33 mouse cellular contexts compared by ENCODE assay signal in the genomic region with DNA sequence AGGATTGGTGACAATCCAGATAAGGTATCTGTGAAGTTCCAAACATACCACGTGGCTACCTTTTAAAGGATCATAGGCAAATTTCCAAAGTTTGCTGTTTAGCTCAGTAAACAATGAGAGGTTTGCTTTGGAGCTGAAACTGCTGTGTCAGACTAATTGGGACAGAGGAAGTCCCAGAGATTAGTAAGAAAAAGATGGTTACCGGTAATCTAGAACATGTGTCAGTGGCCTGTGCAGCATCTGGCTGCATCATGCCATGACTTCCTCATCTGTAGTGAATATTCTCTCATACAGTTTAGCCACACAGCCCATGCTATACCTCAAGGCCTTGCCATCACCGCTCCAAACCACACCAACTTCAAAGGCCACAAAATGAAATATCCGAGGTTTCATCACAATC. TPM values are rescaled to one million over a fixed set of nuclear protein-coding genes. Genes with fewer than 3 reads are reported as not detected.
DNase-seq lines count a peak whose midpoint lies in the region; ATAC-seq lines count a peak whose summit lies in the region.
"Had no signal": no experiment of that assay in that cellular context is flagged by ENCODE, and none has a peak within 500 bp of the region (broad histone marks: within the 10 kb centered on the region; RNA-seq: fewer than 3 reads in every experiment).

No protein-coding gene starts in this region.

- peak; percentile 6 for DNase-seq in embryonic facial prominence, embryonic 14.5 days (ENCODE audit: low spot score)
- DNase-seq in embryonic facial prominence, embryonic 10.5 days (ENCODE audit: low spot score), result no peak
- DNase-seq in spleen, postnatal 36 days (ENCODE audit: low spot score in 2 of 2), result peak; percentile 16 to 42
- DNase-seq in spleen, postnatal 14 days (ENCODE audit: low spot score in 2 of 2), result no peak
- DNase-seq in splenic B cell, adult 2 months (ENCODE audit: low read depth, low spot score), result peak; percentile 27
- DNase-seq in retina, postnatal 1 day, result no peak
- DNase-seq in layer of hippocampus, adult 9-11 months, result no peak
- DNase-seq: adrenal gland, adult 8-10 months; cerebellum, adult 2 months; kidney, adult 11 months; kidney, postnatal 4 days; lung, adult 18-20 months; lung, postnatal 10 days; midbrain, embryonic 14.5 days; right cerebral cortex, adult 18-20 months; right cerebral cortex, postnatal 4 days; thymus, postnatal 14 days had no signal

- H3K27me3 ChIP-seq in embryonic facial prominence, embryonic 14.5 days (replicated peaks; ENCODE audit: control insufficient read depth, insufficient read depth, low read length), result no peaks in the 10 kb centered on the region
- H3K27me3 ChIP-seq in embryonic facial prominence, embryonic 10.5 days (replicated peaks; ENCODE audit: low read depth, poor library complexity, severe bottlenecking), result no peaks in the 10 kb centered on the region
- H3K27me3 ChIP-seq in splenic B cell, adult 2 months (ENCODE audit: control insufficient read depth, insufficient read depth, low read length, poor library complexity, severe bottlenecking), result no peaks in the 10 kb centered on the region
- H3K27me3 ChIP-seq: forebrain, embryonic 12.5 days; kidney, embryonic 15.5 days; limb, embryonic 15.5 days; neural tube, embryonic 12.5 days had no signal

- no peak overlapping the region for H3K9ac ChIP-seq in embryonic facial prominence, embryonic 14.5 days (ENCODE audit: low read depth, low read length)
- H3K9ac ChIP-seq: forebrain, embryonic 12.5 days; kidney, embryonic 15.5 days; limb, embryonic 15.5 days; neural tube, embryonic 12.5 days had no signal

- H3K4me1 ChIP-seq in embryonic facial prominence, embryonic 14.5 days (ENCODE audit: control insufficient read depth, insufficient read depth, low read length), result no peaks in the 10 kb centered on the region
- H3K4me1 ChIP-seq in embryonic facial prominence, embryonic 10.5 days, result no peaks in the 10 kb centered on the region
- H3K4me1 ChIP-seq: forebrain, embryonic 12.5 days; heart, embryonic 10.5 days; kidney, embryonic 15.5 days; limb, embryonic 15.5 days; neural tube, embryonic 12.5 days had no signal

- WGBS in embryonic facial prominence, embryonic 14.5 days, result 54% methylated on average over 4 of the region's 4 CpGs
- WGBS in embryonic facial prominence, embryonic 10.5 days, result 83% methylated on average over 4 of the region's 4 CpGs
- 23% methylated on average over 4 of the region's 4 CpGs for WGBS in macrophage (ENCODE audit: missing documents)

- no peak overlapping the region for H3K27ac ChIP-seq in embryonic facial prominence, embryonic 14.5 days (replicated peaks; ENCODE audit: low read depth, low read length)
- no peak overlapping the region for H3K27ac ChIP-seq in embryonic facial prominence, embryonic 10.5 days (replicated peaks)
- H3K27ac ChIP-seq in macrophage, result peak overlapping the region; percentile 82; the same call in 1 of the 2 replicates
- H3K27ac ChIP-seq: forebrain, embryonic 12.5 days; heart, embryonic 10.5 days; kidney, embryonic 15.5 days; left cerebral cortex, adult 2 months; limb, embryonic 15.5 days; neural tube, embryonic 12.5 days had no signal

- H3K36me3 ChIP-seq in embryonic facial prominence, embryonic 14.5 days (ENCODE audit: control insufficient read depth, insufficient read depth, low read length), result no peaks in the 10 kb centered on the region
- H3K36me3 ChIP-seq in embryonic facial prominence, embryonic 10.5 days (replicated peaks), result no peaks in the 10 kb centered on the region
- H3K36me3 ChIP-seq in macrophage (ENCODE audit: inconsistent target), result peaks cover 32% of the 10 kb centered on the region
- H3K36me3 ChIP-seq in splenic B cell, adult 2 months (ENCODE audit: control insufficient read depth, insufficient read depth, low read length, poor library complexity, severe bottlenecking), result peaks cover 9% of the 10 kb centered on the region
- H3K36me3 ChIP-seq: forebrain, embryonic 12.5 days; heart, embryonic 10.5 days; kidney, embryonic 15.5 days; limb, embryonic 15.5 days; neural tube, embryonic 12.5 days had no signal

- no peaks in the 10 kb centered on the region for H3K9me3 ChIP-seq in embryonic facial prominence, embryonic 14.5 days (ENCODE audit: control insufficient read depth, low read length)
- no peaks in the 10 kb centered on the region for H3K9me3 ChIP-seq in embryonic facial prominence, embryonic 10.5 days
- H3K9me3 ChIP-seq: forebrain, embryonic 12.5 days; heart, embryonic 10.5 days; kidney, embryonic 15.5 days; limb, embryonic 15.5 days; neural tube, embryonic 12.5 days had no signal

- no peak overlapping the region for H3K4me3 ChIP-seq in embryonic facial prominence, embryonic 14.5 days (ENCODE audit: low read depth, low read length)
- H3K4me3 ChIP-seq in embryonic facial prominence, embryonic 10.5 days, result no peak overlapping the region
- H3K4me3 ChIP-seq in macrophage (ENCODE audit: inconsistent target), result peak overlapping the region; percentile 56; the same call in 1 of the 2 replicates
- H3K4me3 ChIP-seq: forebrain, embryonic 12.5 days; heart, embryonic 10.5 days; kidney, embryonic 15.5 days; left cerebral cortex, adult 2 months; limb, embryonic 15.5 days; neural tube, embryonic 12.5 days had no signal

- H3K79me2 ChIP-seq in macrophage (ENCODE audit: inconsistent target), result peaks cover 70% of the 10 kb centered on the region

- ATAC-seq in embryonic facial prominence, embryonic 14.5 days (ENCODE audit: low read depth), result no peak
- ATAC-seq: activated CD4-positive, CD25-positive, alpha-beta regulatory T cell, adult 4 months; CD4-positive, CD25-positive, alpha-beta regulatory T cell, adult 4 months had no signal

- no peak overlapping the region for H3K4me2 ChIP-seq in embryonic facial prominence, embryonic 14.5 days (ENCODE audit: low read depth, low read length)
- H3K4me2 ChIP-seq: forebrain, embryonic 12.5 days; kidney, embryonic 15.5 days; limb, embryonic 15.5 days; neural tube, embryonic 12.5 days had no signal

RNA-seq across cellular contexts. Expression of a gene that starts 3.4 kb away (rescaled TPM):
- 1.6 and 3.2 TPM in 2 replicates for polyA plus RNA-seq in embryonic facial prominence, embryonic 14.5 days (2014; fragmentation: Nextera tagmentation; extraction: Ambion mirVana)
- not detected in 2 replicates for polyA plus RNA-seq in embryonic facial prominence, embryonic 10.5 days (2016; fragmentation: Nextera tagmentation; extraction: Ambion mirVana)
- 1,000 to 10,000 TPM in 14 of 26 experiments, 100 to 1,000 TPM in 12; 552 to 2,008 (median 1,011) TPM for total RNA-seq in macrophage (2018; cell fraction: chromatin; rRNA removed)
- 100 to 1,000 TPM; 224 to 730 (median 474) TPM for total RNA-seq in macrophage (2018; cell fraction: cytosol; rRNA removed)
- 1,000 to 10,000 TPM in 21 of 26 experiments, 100 to 1,000 TPM in 5; 780 to 1,818 (median 1,207) TPM for total RNA-seq in macrophage (2018; cell fraction: nucleus; rRNA removed)
- polyA plus RNA-seq in macrophage (2018), result 372 to 843 TPM (median 791 TPM) in 3 replicates
- polyA plus RNA-seq: heart, embryonic 10.5 days had no signal

RNA-seq across cellular contexts. Expression of a gene that starts 45.6 kb away (rescaled TPM):
- polyA plus RNA-seq in embryonic facial prominence, embryonic 14.5 days (2014; fragmentation: Nextera tagmentation; extraction: Ambion mirVana), result not detected in 2 replicates
- polyA plus RNA-seq in embryonic facial prominence, embryonic 10.5 days (2016; fragmentation: Nextera tagmentation; extraction: Ambion mirVana), result not detected in 2 replicates
- 1 to 10 TPM in 5 of 26 experiments, under 1 TPM in 4, not detected in 17; 0.58 to 2.7 (median 1.1) TPM for total RNA-seq in macrophage (2018; cell fraction: chromatin; rRNA removed)
- total RNA-seq in macrophage (2018; cell fraction: cytosol; rRNA removed), result 1 to 10 TPM in 2 of 26 experiments, under 1 TPM in 17, not detected in 7; 0.11 to 1.1 (median 0.52) TPM
- 1 to 10 TPM in 6 of 26 experiments, under 1 TPM in 7, not detected in 13; 0.46 to 4.4 (median 1.00) TPM for total RNA-seq in macrophage (2018; cell fraction: nucleus; rRNA removed)
- polyA plus RNA-seq in macrophage (2018), result 0.26 to 0.79 TPM (median 0.56 TPM) in 3 replicates
- total RNA-seq: ES-E14; layer of hippocampus, postnatal 10 days; left cerebral cortex, adult 2 months; left cerebral cortex, postnatal 36 days had no signal
- polyA plus RNA-seq: embryonic facial prominence, embryonic 11.5 days; forebrain, embryonic 12.5 days; hindbrain, embryonic 11.5 days; kidney, embryonic 15.5 days; midbrain, embryonic 14.5 days; neural tube, embryonic 12.5 days had no signal

RNA-seq across cellular contexts. Expression of a gene that starts 45.8 kb away (rescaled TPM):
- polyA plus RNA-seq in embryonic facial prominence, embryonic 14.5 days (2014; fragmentation: Nextera tagmentation; extraction: Ambion mirVana), result 0.81 and 0.92 TPM in 2 replicates
- polyA plus RNA-seq in embryonic facial prominence, embryonic 10.5 days (2016; fragmentation: Nextera tagmentation; extraction: Ambion mirVana), result 0.31 TPM in 1 of 2 replicates, not detected in the other
- 10 to 100 TPM in 18 of 26 experiments, 1 to 10 TPM in 8; 2.8 to 51.5 (median 15.7) TPM for total RNA-seq in macrophage (2018; cell fraction: chromatin; rRNA removed)
- 100 to 1,000 TPM; 164 to 540 (median 249) TPM for total RNA-seq in macrophage (2018; cell fraction: cytosol; rRNA removed)
- 100 to 1,000 TPM in 12 of 26 experiments, 10 to 100 TPM in 14; 45.3 to 292 (median 97.1) TPM for total RNA-seq in macrophage (2018; cell fraction: nucleus; rRNA removed)
- polyA plus RNA-seq in macrophage (2018), result 192 to 337 TPM (median 269 TPM) in 3 replicates
- total RNA-seq: layer of hippocampus, postnatal 10 days; left cerebral cortex, postnatal 36 days; megakaryocyte-erythroid progenitor cell, adult 5-6 weeks had no signal
- polyA plus RNA-seq: testis, adult 2 months had no signal

Comparison
In these comparisons a context has a peak if more than half of its experiments do, and no peak if none do; other contexts are left out.
1. DNase-seq: peak in embryonic facial prominence, embryonic 14.5 days (single experiment), spleen, postnatal 36 days (2 of 2) and splenic B cell, adult 2 months (single experiment); none in embryonic facial prominence, embryonic 10.5 days (single experiment), spleen, postnatal 14 days (0 of 2), retina, postnatal 1 day (single experiment) and layer of hippocampus, adult 9-11 months (single experiment).
2. RNA of a gene that starts 3.4 kb away (polyA plus RNA-seq): 372 to 843 TPM in macrophage; 1.6 to 3.2 TPM in embryonic facial prominence, embryonic 14.5 days and not detected in embryonic facial prominence, embryonic 10.5 days; every median in the first group is over 10 times any median in the second.
3. RNA of a gene that starts 45.8 kb away (polyA plus RNA-seq): 192 to 337 TPM in macrophage; 0.81 to 0.92 TPM in embryonic facial prominence, embryonic 14.5 days and 0.31 TPM in embryonic facial prominence, embryonic 10.5 days; every median in the first group is over 100 times any median in the second.